Comparison of ENCODE assay signal across 8 mouse cellular contexts in the genomic region with DNA sequence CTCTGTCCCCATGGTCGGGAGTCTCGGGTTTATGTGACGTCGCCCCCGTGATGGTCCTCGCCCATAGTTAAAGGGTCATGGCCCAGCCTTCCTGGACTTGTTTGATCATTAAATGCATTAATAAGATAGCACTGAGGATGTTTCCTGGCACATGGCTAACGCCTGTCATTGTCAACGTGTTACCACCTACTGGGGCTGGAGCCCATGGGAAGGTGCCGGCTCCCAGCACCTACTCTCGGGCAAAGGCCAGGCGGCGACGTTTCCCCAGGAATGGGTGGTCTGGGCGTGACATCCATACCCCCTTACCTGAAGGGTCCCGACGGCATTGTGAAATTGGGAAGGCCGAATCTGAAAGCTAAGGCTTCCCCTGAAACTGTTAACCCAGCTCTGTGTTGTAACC. TPM values are rescaled to one million over a fixed set of nuclear protein-coding genes. Genes with fewer than 3 reads are reported as not detected.
DNase-seq lines count a peak whose midpoint lies in the region; ATAC-seq and TF ChIP-seq lines count a peak whose summit lies in the region.

No protein-coding gene starts in this region.

- peak overlapping the region; percentile 60 for H3K4me3 ChIP-seq in thymus, adult 2 months (ENCODE audit: control insufficient read depth, insufficient read depth, low read length)
- H3K4me3 ChIP-seq in limb, embryonic 15.5 days = peak overlapping the region; percentile 73

- H3K4me1 ChIP-seq in thymus, adult 2 months (replicated peaks; ENCODE audit: control insufficient read depth, insufficient read depth, low read length) = peaks cover 7% of the 10 kb centered on the region; the same call in 1 of the 2 replicates
- peaks cover 12% of the 10 kb centered on the region for H3K4me1 ChIP-seq in limb, embryonic 15.5 days

- peak; percentile 10 for ATAC-seq in frontal cortex, adult (ENCODE audit: low TSS enrichment)
- ATAC-seq in limb, embryonic 15.5 days (ENCODE audit: insufficient number of reproducible peaks, low FRiP score, low TSS enrichment, low read depth) = no peak

- peak overlapping the region; percentile 52 for H3K9ac ChIP-seq in limb, embryonic 15.5 days

- no peaks in the 10 kb centered on the region for H3K9me3 ChIP-seq in limb, embryonic 15.5 days

- peak overlapping the region; percentile 89 for H3K4me2 ChIP-seq in limb, embryonic 15.5 days

- WGBS in thymus, adult 2 months = 2% methylated on average over 17 of the region's 17 CpGs
- under 1% methylated on average over 17 of the region's 17 CpGs for WGBS in limb, embryonic 15.5 days

- H3K36me3 ChIP-seq in thymus, adult 2 months (ENCODE audit: control insufficient read depth, insufficient read depth, low read length) = no peaks in the 10 kb centered on the region; the same call in 1 of the 2 replicates
- peaks cover 11% of the 10 kb centered on the region for H3K36me3 ChIP-seq in limb, embryonic 15.5 days

- no peak for DNase-seq in frontal cortex, adult 2 months (ENCODE audit: extremely low spot score in 1 of 2, low spot score in 1 of 2)
- DNase-seq in thymus, adult 2 months = no peak
- no peak for DNase-seq in thymus, postnatal 4 days
- peak; percentile 58 for DNase-seq in testis, postnatal 10 days (ENCODE audit: low spot score)
- DNase-seq in layer of hippocampus, adult 9-11 months = no peak
- DNase-seq in right cerebral cortex, adult 2 months (ENCODE audit: low spot score in 2 of 2) = no peak

- TF ChIP-seq CTCF in thymus, adult 2 months (IDR thresholded peaks at IDR 0.05; ENCODE audit: borderline replicate concordance, control insufficient read depth, extremely low read depth, insufficient read depth, low read length, poor library complexity) = no peak

- H3K27me3 ChIP-seq in thymus, adult 2 months (ENCODE audit: control insufficient read depth, insufficient read depth, low read length) = no peaks in the 10 kb centered on the region
- H3K27me3 ChIP-seq in limb, embryonic 15.5 days = no peaks in the 10 kb centered on the region

- H3K27ac ChIP-seq in thymus, adult 2 months (ENCODE audit: control insufficient read depth, insufficient read depth, low read length) = no peak overlapping the region
- peak overlapping the region; percentile 90 for H3K27ac ChIP-seq in limb, embryonic 15.5 days

- no peak for TF ChIP-seq POLR2A in thymus, adult 2 months (IDR thresholded peaks at IDR 0.05; ENCODE audit: control insufficient read depth, extremely low read depth, insufficient read depth, low read length, poor library complexity)

RNA-seq across cellular contexts. Expression of gene Tom1, which starts 0.8 kb away (rescaled TPM):
- 49.6 and 52.8 TPM in 2 replicates for polyA plus RNA-seq in frontal cortex, adult 2 months (2012; rRNA removed)
- 31.7 and 41.9 TPM in 2 replicates for polyA plus RNA-seq in thymus, adult 2 months (2012; rRNA removed)
- 45.1 and 56.1 TPM in 2 replicates for polyA plus RNA-seq in limb, embryonic 15.5 days (2015; fragmentation: Nextera tagmentation; extraction: Ambion mirVana)

RNA-seq across cellular contexts. Expression of gene Hmgxb4, which starts 41.1 kb away (rescaled TPM):
- 33.6 and 37.0 TPM in 2 replicates for polyA plus RNA-seq in frontal cortex, adult 2 months (2012; rRNA removed)
- 25.6 and 28.7 TPM in 2 replicates for polyA plus RNA-seq in thymus, adult 2 months (2012; rRNA removed)
- polyA plus RNA-seq in limb, embryonic 15.5 days (2015; fragmentation: Nextera tagmentation; extraction: Ambion mirVana) = 31.3 and 37.7 TPM in 2 replicates

RNA-seq across cellular contexts. Expression of gene Hmox1, which starts 59.1 kb away (rescaled TPM):
- 9.8 TPM in 2 replicates for polyA plus RNA-seq in frontal cortex, adult 2 months (2012; rRNA removed)
- polyA plus RNA-seq in thymus, adult 2 months (2012; rRNA removed) = 16.6 and 21.5 TPM in 2 replicates
- 35.5 and 36.9 TPM in 2 replicates for polyA plus RNA-seq in limb, embryonic 15.5 days (2015; fragmentation: Nextera tagmentation; extraction: Ambion mirVana)
